Mouse (Mus musculus): ENCODE measurements at regions not wholly inside any gene's neighbourhood (a gene's known extent, or its start where the extent isn't known, plus 50 kb on each side); places are given as distances from the start of the nearest gene placed in this dataset.

DNA sequence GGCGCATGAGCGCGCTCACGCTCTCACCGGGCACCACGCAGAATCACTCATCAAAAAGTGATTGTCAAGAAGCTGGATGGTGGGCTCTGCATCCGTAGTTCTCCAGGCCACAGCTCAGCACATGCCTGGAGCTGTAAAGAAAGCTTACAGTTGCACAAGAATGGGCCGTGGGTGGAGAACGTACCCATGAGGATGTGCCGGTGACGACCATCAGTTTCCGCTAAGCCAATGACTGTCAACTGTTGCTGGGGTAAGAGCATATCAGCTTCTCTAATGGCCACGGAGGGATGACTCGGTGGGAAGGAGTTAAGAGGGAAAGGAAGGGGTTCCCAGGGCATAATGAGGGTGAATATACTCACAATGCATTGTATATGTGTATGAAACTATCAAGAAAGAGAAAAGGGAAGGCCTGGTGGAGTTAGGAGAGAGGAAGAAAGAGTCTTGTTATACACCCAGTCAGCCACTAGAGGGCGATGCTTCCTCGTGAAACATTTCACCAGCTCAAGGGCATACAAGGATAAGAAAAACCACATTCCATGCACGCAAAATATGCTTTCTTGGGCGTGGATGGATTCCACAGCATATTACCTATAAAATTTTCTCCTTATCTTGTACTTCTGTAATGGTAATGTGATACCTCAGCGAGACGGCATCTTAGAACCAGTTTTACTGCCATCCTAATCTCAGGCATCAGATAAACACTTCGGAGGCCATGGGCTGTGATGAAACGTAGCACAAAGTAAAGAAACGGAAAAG lies 50.4 kb upstream of the Plet1 start:
- no peak overlapping the region for H3K9ac ChIP-seq (ENCODE audit: low read length)
- H3K27ac ChIP-seq (ENCODE audit: low read length): no peak overlapping the region
- peak overlapping the region; percentile 42; the same call in 1 of the 2 replicates for H3K4me2 ChIP-seq (ENCODE audit: low read depth, low read length)
- no peaks in the 10 kb centered on the region for H3K27me3 ChIP-seq (ENCODE audit: control insufficient read depth, insufficient read depth, low read length)
- H3K36me3 ChIP-seq (ENCODE audit: control insufficient read depth, insufficient read depth): no peaks in the 10 kb centered on the region
- 51% methylated on average over 23 of the region's 23 CpGs for WGBS
- peaks cover 4% of the 10 kb centered on the region for H3K9me3 ChIP-seq (replicated peaks; ENCODE audit: control insufficient read depth, low read length)
- H3K4me3 ChIP-seq (ENCODE audit: low read length): peak overlapping the region; percentile 25; the same call in 1 of the 2 replicates
- H3K4me1 ChIP-seq (ENCODE audit: control insufficient read depth, insufficient read depth, low read length): peaks cover 4% of the 10 kb centered on the region; the same call in 1 of the 2 replicates
- no peak for ATAC-seq (replicated peaks; ENCODE audit: extremely low read depth, insufficient read depth, low FRiP score)
